Mouse (Mus musculus) large intestine, adult 2 months (tissue): ENCODE results near the gene Zfp874a. TPM values are rescaled to one million over a fixed set of nuclear protein-coding genes. Genes with fewer than 3 reads are reported as not detected.
"Not testable (repeated sequence)": the region's sequence is repeated elsewhere in the genome, so short reads cannot be mapped to it uniquely, and the experiment has no call there.

Experiments
- DNase-seq: peaks from one replicate; pipeline ENCODE4 v3.0.0-alpha.2; 2012; ENCODE audit warnings: low read depth, low spot score
- WGBS: fragments of 180-500 bp; shearing (Covaris S2); methylation state at CpG from one replicate; pipeline ENCODE4 v1.1.7; 2018; 5-methylcytosine and 5-hydroxymethylcytosine counted together
- polyA plus RNA-seq: library from polyadenylated mRNA; depleted of rRNA; stranded (reverse); fragments of >200 nt; gene quantifications from 2 replicates; pipeline ENCODE4 v1.2.3, GENCODE M21; 2012; rRNA removed

The Zfp874a gene
- polyA plus RNA-seq, 1 experiment: 0.43 TPM

- DNase-seq: peak; percentile 40
- 4% methylated on average over 16 of the region's 16 CpGs for WGBS
These were observed 52.1 kb downstream of the Zfp874a start, which contains the start of gene Zfp429 for GRCm38 (mm10) chr13:67399183-67399903. Gene Zfp429, minus strand, starts transcription at chr13:67399819.

DNA sequence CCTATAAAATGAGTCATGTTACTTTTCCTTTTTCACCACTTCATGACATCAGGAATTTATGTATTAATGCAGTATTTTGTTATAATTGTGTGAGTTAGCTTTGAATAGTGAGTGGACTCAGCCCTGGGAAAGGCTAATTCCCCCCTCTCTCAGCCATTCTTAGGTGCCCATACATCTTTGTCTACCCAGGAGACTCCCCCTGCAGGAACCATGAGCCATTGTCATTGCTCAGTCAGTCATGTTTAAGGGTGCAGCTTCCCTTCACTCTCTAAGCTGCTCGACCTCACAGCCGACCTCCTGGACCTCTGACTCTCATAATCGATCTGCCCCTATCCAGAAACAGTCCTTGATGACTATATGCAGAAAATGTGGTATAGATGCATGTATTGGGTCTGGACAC is 75.2 kb downstream of the Zfp874a start:
- WGBS: 71% methylated on average over 3 of the region's 3 CpGs
- DNase-seq: not testable (repeated sequence)

- peak; percentile 74 for DNase-seq
- 10% methylated on average over 15 of the region's 15 CpGs for WGBS
These were observed 76.1 kb downstream of the Zfp874a start, which contains the start of the genes Gm28041 and Zfp456 for GRCm38 (mm10) chr13:67375050-67375911. Gene Gm28041, minus strand, starts transcription at chr13:67375733. Gene Zfp456, minus strand, starts transcription at chr13:67375810.

Other genes starting within 250 kb of the Zfp874a start
- gene Zfp458, start 173.2 kb downstream of the Zfp874a start, polyA plus RNA-seq: 0.27 and 0.31 TPM in 2 replicates
- 0.67 and 0.92 TPM in 2 replicates for gene Zfp457, start 145.1 kb downstream of the Zfp874a start, polyA plus RNA-seq
- 0.71 and 0.99 TPM in 2 replicates for gene Zfp595, start 119.1 kb downstream of the Zfp874a start, polyA plus RNA-seq
- not detected in 2 replicates for gene Gm28044, start 91.1 kb downstream of the Zfp874a start, polyA plus RNA-seq
- 0.38 and 0.42 TPM in 2 replicates for gene Zfp953, start 91.0 kb downstream of the Zfp874a start, polyA plus RNA-seq
- gene Gm28041, start 75.9 kb downstream of the Zfp874a start, polyA plus RNA-seq: 0.25 TPM in 1 of 2 replicates, not detected in the other
- gene Zfp456, start 75.8 kb downstream of the Zfp874a start, polyA plus RNA-seq: 0.27 and 0.31 TPM in 2 replicates
- gene Zfp429, start 51.8 kb downstream of the Zfp874a start, polyA plus RNA-seq: 2.8 and 5.0 TPM in 2 replicates
- gene Zfp459, start 30.2 kb downstream of the Zfp874a start, polyA plus RNA-seq: 0.49 and 0.74 TPM in 2 replicates
- 0.58 and 2.4 TPM in 2 replicates for gene Zfp874b, start 32.6 kb upstream of the Zfp874a start, polyA plus RNA-seq
- 0.69 and 1.2 TPM in 2 replicates for gene Zfp58, start 48.9 kb upstream of the Zfp874a start, polyA plus RNA-seq
- gene Gm26965, start 74.5 kb upstream of the Zfp874a start, polyA plus RNA-seq: not detected in 2 replicates
- gene Zfp87, start 74.6 kb upstream of the Zfp874a start, polyA plus RNA-seq: 11.9 and 21.7 TPM in 2 replicates
- gene Zfp748, start 102.2 kb upstream of the Zfp874a start, polyA plus RNA-seq: 0.99 and 2.7 TPM in 2 replicates
- gene Zfp729b, start 158.1 kb upstream of the Zfp874a start, polyA plus RNA-seq: 0.38 and 0.58 TPM in 2 replicates
- gene Gm49345, start 186.1 kb upstream of the Zfp874a start, polyA plus RNA-seq: 0.18 TPM in 1 of 2 replicates, not detected in the other
- 0.75 and 1.3 TPM in 2 replicates for gene Zfp729a, start 186.2 kb upstream of the Zfp874a start, polyA plus RNA-seq
- gene Zfp738, start 235.4 kb upstream of the Zfp874a start, polyA plus RNA-seq: 1.7 and 5.0 TPM in 2 replicates